Mouse (Mus musculus) liver, embryonic 12.5 days (tissue): ENCODE measurements around the gene Plekhg3. TPM values are rescaled to one million over a fixed set of nuclear protein-coding genes. Genes with fewer than 3 reads are reported as not detected.

Experiments used
- ATAC-seq: fragments of 200-750 bp; cut with Nextera tagmentation; 2 replicates; pipeline ENCODE4 v1.8.0; 2017; ENCODE audit warnings: moderate number of reproducible peaks, mild to moderate bottlenecking, moderate library complexity
- H3K27ac ChIP-seq: fragments of 300-500 bp; sonication (generic); 2 replicates; pipeline ENCODE4 v1.5.1; 2016; ENCODE audit warnings: mild to moderate bottlenecking
- H3K27me3 ChIP-seq: fragments of 300-500 bp; sonication (generic); replicated peaks from 2 replicates; pipeline ENCODE4 v1.6.1; 2016; ENCODE audit warnings: mild to moderate bottlenecking, moderate library complexity
- H3K36me3 ChIP-seq: fragments of 300-500 bp; sonication (generic); 2 replicates; pipeline ENCODE4 v1.6.1; 2016; ENCODE audit warnings: mild to moderate bottlenecking, moderate library complexity
- H3K4me1 ChIP-seq: fragments of 300-500 bp; sonication (generic); 2 replicates; pipeline ENCODE4 v1.6.1; 2016
- H3K4me2 ChIP-seq: fragments of 300-500 bp; sonication (generic); 2 replicates; pipeline ENCODE4 v1.6.1; 2016; ENCODE audit warnings: mild to moderate bottlenecking, moderate library complexity
- H3K4me3 ChIP-seq: fragments of 300-500 bp; sonication (generic); 2 replicates; pipeline ENCODE4 v1.5.1; 2016; ENCODE audit warnings: mild to moderate bottlenecking, moderate library complexity
- H3K9ac ChIP-seq: fragments of 300-500 bp; sonication (generic); 2 replicates; pipeline ENCODE4 v1.6.1; 2016; ENCODE audit warnings: mild to moderate bottlenecking, moderate library complexity
- H3K9me3 ChIP-seq: fragments of 300-500 bp; sonication (generic); replicated peaks from 2 replicates; pipeline ENCODE4 v1.6.1; 2016; ENCODE audit warnings: mild to moderate bottlenecking, moderate library complexity
- WGBS: fragments of 180-500 bp; shearing (Covaris S2); methylation state at CpG from one replicate; pipeline ENCODE4 v1.1.7; 2016; ENCODE audit not compliant: insufficient replicate concordance; 5-methylcytosine and 5-hydroxymethylcytosine counted together
- polyA plus RNA-seq: library from polyadenylated mRNA; unstranded; fragments of >200 nt; fragmentation: Nextera tagmentation; extraction: Ambion mirVana; gene quantifications from 2 replicates; pipeline ENCODE4 v1.2.1, GENCODE M21; 2016

The Plekhg3 gene
- polyA plus RNA-seq, 1 experiment from 2014 or later = 3.3 TPM

- WGBS = 70% methylated on average over 5 of the region's 5 CpGs
- Histone ChIP-seq H3K4me1 (peaks cover 21% of the 10 kb centered on the region; the same call in 1 of the 2 replicates), H3K9me3 (no peaks in the 10 kb centered on the region), H3K4me3 (no peak overlapping the region), H3K9ac (no peak overlapping the region), H3K27me3 (peaks cover 80% of the 10 kb centered on the region), H3K4me2 (no peak overlapping the region), H3K27ac (no peak overlapping the region), H3K36me3 (no peaks in the 10 kb centered on the region)
- no peak for ATAC-seq
These were observed 1.9 kb upstream of the Plekhg3 start for GRCm38 (mm10) chr12:76528766-76529165.

GRCm38 (mm10) chr12:76531986-76532925 is 1.6 kb downstream of the Plekhg3 start:
- no peaks in the 10 kb centered on the region for H3K36me3 ChIP-seq
- WGBS = 5% methylated on average over 19 of the region's 19 CpGs
- no peak for ATAC-seq
- H3K4me1 ChIP-seq = peaks cover 37% of the 10 kb centered on the region
- peak overlapping the region; percentile 56 for H3K4me3 ChIP-seq
- H3K4me2 ChIP-seq = peak overlapping the region; percentile 72
- no peak overlapping the region for H3K9ac ChIP-seq
- peaks cover 99% of the 10 kb centered on the region for H3K27me3 ChIP-seq
- no peaks in the 10 kb centered on the region for H3K9me3 ChIP-seq
- H3K27ac ChIP-seq = no peak overlapping the region

GRCm38 (mm10) chr12:76532926-76533376 is 2.3 kb downstream of the Plekhg3 start:
- H3K4me1 ChIP-seq = peaks cover 38% of the 10 kb centered on the region
- under 1% methylated on average over 24 of the region's 31 CpGs for WGBS
- no peak; the same call in 1 of the 2 replicates for ATAC-seq

GRCm38 (mm10) chr12:76533377-76534222 is 2.9 kb downstream of the Plekhg3 start:
- Histone ChIP-seq H3K36me3 (no peaks in the 10 kb centered on the region), H3K27ac (peak overlapping the region; percentile 63), H3K9me3 (no peaks in the 10 kb centered on the region), H3K27me3 (peaks cover 89% of the 10 kb centered on the region), H3K4me1 (peaks cover 41% of the 10 kb centered on the region), H3K4me2 (peak overlapping the region; percentile 72), H3K4me3 (peak overlapping the region; percentile 56), H3K9ac (peak overlapping the region; percentile 61)
- peak; percentile 60; the same call in 1 of the 2 replicates for ATAC-seq
- under 1% methylated on average over 60 of the region's 74 CpGs for WGBS

More at GRCm38 (mm10) chr12:76532926-76533376, 2.3 kb downstream of the Plekhg3 start:
- H3K36me3 ChIP-seq = no peaks in the 10 kb centered on the region
- peak overlapping the region; percentile 56 for H3K4me3 ChIP-seq
- H3K27ac ChIP-seq = no peak overlapping the region
- H3K9ac ChIP-seq = peak overlapping the region; percentile 43; the same call in 1 of the 2 replicates
- H3K27me3 ChIP-seq = peaks cover 95% of the 10 kb centered on the region
- H3K9me3 ChIP-seq = no peaks in the 10 kb centered on the region
- peak overlapping the region; percentile 72 for H3K4me2 ChIP-seq

- Histone ChIP-seq H3K27me3 (peaks cover 83% of the 10 kb centered on the region), H3K9ac (peak overlapping the region; percentile 61), H3K27ac (peak overlapping the region; percentile 63), H3K36me3 (no peaks in the 10 kb centered on the region), H3K4me1 (peaks cover 41% of the 10 kb centered on the region), H3K9me3 (no peaks in the 10 kb centered on the region), H3K4me3 (peak overlapping the region; percentile 56), H3K4me2 (peak overlapping the region; percentile 72)
- no peak for ATAC-seq
- whole genome bisulfite sequencing = 0% methylated on average over 11 of the region's 11 CpGs
These were observed 3.5 kb downstream of the Plekhg3 start for GRCm38 (mm10) chr12:76534233-76534632.

GRCm38 (mm10) chr12:76534641-76535283 is 4.1 kb downstream of the Plekhg3 start:
- Histone ChIP-seq H3K4me2 (peak overlapping the region; percentile 72), H3K9ac (0 out of 2 replicates have a peak overlapping the region, but pooled peaks have one; percentile 5), H3K27ac (peak overlapping the region; percentile 16; the same call in 1 of the 2 replicates), H3K36me3 (peaks cover 3% of the 10 kb centered on the region; the same call in 1 of the 2 replicates), H3K4me3 (peak overlapping the region; percentile 56), H3K9me3 (no peaks in the 10 kb centered on the region), H3K27me3 (peaks cover 78% of the 10 kb centered on the region), H3K4me1 (peaks cover 41% of the 10 kb centered on the region)
- 15% methylated on average over 9 of the region's 9 CpGs for WGBS
- ATAC-seq = no peak

GRCm38 (mm10) chr12:76535471-76535900 is 4.8 kb downstream of the Plekhg3 start:
- 60% methylated on average over 9 of the region's 9 CpGs for WGBS
- peak; percentile 53 for ATAC-seq
- H3K9ac ChIP-seq = no peak overlapping the region
- no peaks in the 10 kb centered on the region for H3K9me3 ChIP-seq
- peak overlapping the region; percentile 72 for H3K4me2 ChIP-seq
- H3K4me1 ChIP-seq = peaks cover 41% of the 10 kb centered on the region
- H3K27me3 ChIP-seq = peaks cover 70% of the 10 kb centered on the region
- peaks cover 3% of the 10 kb centered on the region; the same call in 1 of the 2 replicates for H3K36me3 ChIP-seq
- H3K27ac ChIP-seq = 0 out of 2 replicates have a peak overlapping the region, but pooled peaks have one; percentile 13
- H3K4me3 ChIP-seq = peak overlapping the region; percentile 56; the same call in 1 of the 2 replicates

- H3K4me3 ChIP-seq = no peak overlapping the region
- H3K4me1 ChIP-seq = peaks cover 46% of the 10 kb centered on the region
- peak overlapping the region; percentile 72; the same call in 1 of the 2 replicates for H3K4me2 ChIP-seq
- H3K9ac ChIP-seq = no peak overlapping the region
- peaks cover 3% of the 10 kb centered on the region; the same call in 1 of the 2 replicates for H3K36me3 ChIP-seq
- no peaks in the 10 kb centered on the region for H3K9me3 ChIP-seq
- WGBS = 59% methylated on average over 8 of the region's 8 CpGs
- no peak for ATAC-seq
- peaks cover 58% of the 10 kb centered on the region for H3K27me3 ChIP-seq
- H3K27ac ChIP-seq = no peak overlapping the region
These were observed 6.0 kb downstream of the Plekhg3 start for GRCm38 (mm10) chr12:76536591-76537153.

- Histone ChIP-seq H3K4me2 (no peak overlapping the region), H3K36me3 (peaks cover 3% of the 10 kb centered on the region; the same call in 1 of the 2 replicates), H3K27ac (0 out of 2 replicates have a peak overlapping the region, but pooled peaks have one; percentile 1), H3K4me1 (peaks cover 48% of the 10 kb centered on the region), H3K9ac (no peak overlapping the region), H3K27me3 (peaks cover 51% of the 10 kb centered on the region), H3K9me3 (no peaks in the 10 kb centered on the region), H3K4me3 (no peak overlapping the region)
- 25% methylated on average over 8 of the region's 8 CpGs for WGBS
- peak; percentile 28; the same call in 1 of the 2 replicates for ATAC-seq
These were observed 6.7 kb downstream of the Plekhg3 start for GRCm38 (mm10) chr12:76537434-76537833.

GRCm38 (mm10) chr12:76540169-76540568 is 9.5 kb downstream of the Plekhg3 start:
- 54% methylated on average over 3 of the region's 3 CpGs for WGBS
- Histone ChIP-seq H3K27ac (no peak overlapping the region), H3K4me2 (no peak overlapping the region), H3K4me3 (no peak overlapping the region), H3K4me1 (peaks cover 36% of the 10 kb centered on the region), H3K9me3 (no peaks in the 10 kb centered on the region), H3K27me3 (peaks cover 25% of the 10 kb centered on the region), H3K9ac (no peak overlapping the region), H3K36me3 (peaks cover 3% of the 10 kb centered on the region; the same call in 1 of the 2 replicates)
- no peak for ATAC-seq
